ENCODE assay signal across 8 mouse cellular contexts in genomic region chr6:134887711-134888449, GRCm38 (mm10). TPM values are rescaled to one million over a fixed set of nuclear protein-coding genes. Genes with fewer than 3 reads are reported as not detected.
DNase-seq lines count a peak whose midpoint lies in the region; ATAC-seq lines count a peak whose summit lies in the region.

No protein-coding gene starts in this region.

- no peaks in the 10 kb centered on the region for H3K4me1 ChIP-seq in lung, embryonic 16.5 days (replicated peaks; ENCODE audit: control insufficient read depth, insufficient read depth, low read length)
- H3K4me1 ChIP-seq in neural tube, embryonic 11.5 days (ENCODE audit: control insufficient read depth, insufficient read depth, low read length) = peaks cover 11% of the 10 kb centered on the region

- 3% methylated on average over 10 of the region's 10 CpGs for WGBS in lung, embryonic 16.5 days
- 1% methylated on average over 10 of the region's 10 CpGs for WGBS in neural tube, embryonic 11.5 days

- no peak overlapping the region for H3K27ac ChIP-seq in lung, embryonic 16.5 days (ENCODE audit: low read length)
- peak overlapping the region; percentile 90 for H3K27ac ChIP-seq in neural tube, embryonic 11.5 days (ENCODE audit: low read depth, low read length)

- H3K36me3 ChIP-seq in lung, embryonic 16.5 days (ENCODE audit: control insufficient read depth, insufficient read depth, low read length) = no peaks in the 10 kb centered on the region
- no peaks in the 10 kb centered on the region for H3K36me3 ChIP-seq in neural tube, embryonic 11.5 days (ENCODE audit: control insufficient read depth, insufficient read depth, low read length)

- ATAC-seq in lung, embryonic 16.5 days (ENCODE audit: low read depth) = peak; percentile 28; the same call in 1 of the 2 replicates
- peak; percentile 91 for ATAC-seq in neural tube, embryonic 11.5 days (ENCODE audit: insufficient read depth, low FRiP score, low TSS enrichment)

- peak overlapping the region; percentile 33 for H3K4me2 ChIP-seq in lung, embryonic 16.5 days (ENCODE audit: low read depth, low read length)
- peak overlapping the region; percentile 58 for H3K4me2 ChIP-seq in neural tube, embryonic 11.5 days (ENCODE audit: low read depth)

- no peak for DNase-seq in lung, postnatal 25 days (ENCODE audit: low spot score)
- peak; percentile 89 to 92 for DNase-seq in cerebellum, postnatal 14 days
- peak; percentile 75 to 88 for DNase-seq in frontal cortex, postnatal 14 days (ENCODE audit: low spot score in 2 of 2)
- DNase-seq in layer of hippocampus, postnatal 36 days = peak; percentile 79 to 82
- peak; percentile 87 for DNase-seq in neural tube, embryonic 11.5 days (ENCODE audit: low spot score)
- no peak for DNase-seq in spleen, postnatal 14 days (ENCODE audit: low spot score in 2 of 2)
- no peak for DNase-seq in adipocyte (ENCODE audit: low spot score)

- peak overlapping the region; percentile 16 for H3K4me3 ChIP-seq in lung, embryonic 16.5 days (ENCODE audit: low read length)
- peak overlapping the region; percentile 56 for H3K4me3 ChIP-seq in neural tube, embryonic 11.5 days (ENCODE audit: low read depth, low read length)

- H3K9ac ChIP-seq in lung, embryonic 16.5 days (ENCODE audit: low read length) = no peak overlapping the region
- H3K9ac ChIP-seq in neural tube, embryonic 11.5 days (ENCODE audit: low read length) = peak overlapping the region; percentile 70

- H3K9me3 ChIP-seq in lung, embryonic 16.5 days (ENCODE audit: control insufficient read depth, low read length) = no peaks in the 10 kb centered on the region
- no peaks in the 10 kb centered on the region for H3K9me3 ChIP-seq in neural tube, embryonic 11.5 days (ENCODE audit: control insufficient read depth, low read length)

- no peaks in the 10 kb centered on the region for H3K27me3 ChIP-seq in lung, embryonic 16.5 days (ENCODE audit: control insufficient read depth, insufficient read depth, low read depth, low read length)
- H3K27me3 ChIP-seq in neural tube, embryonic 11.5 days (ENCODE audit: control insufficient read depth, insufficient read depth, low read length) = no peaks in the 10 kb centered on the region

RNA-seq across cellular contexts. Expression of gene Gpr19, which starts 10.5 kb away (rescaled TPM):
- polyA plus RNA-seq in lung, embryonic 16.5 days (2015; fragmentation: Nextera tagmentation; extraction: Ambion mirVana) = 10.4 and 11.7 TPM in 2 replicates
- 10 to 100 TPM; 28.1 to 29.3 TPM for total RNA-seq in layer of hippocampus, postnatal 36 days (2021)
- polyA plus RNA-seq in neural tube, embryonic 11.5 days (2014; fragmentation: Nextera tagmentation; extraction: Ambion mirVana) = 27.4 and 31.0 TPM in 2 replicates

RNA-seq across cellular contexts. Expression of gene Cdkn1b, which starts 32.3 kb away (rescaled TPM):
- polyA plus RNA-seq in lung, embryonic 16.5 days (2015; fragmentation: Nextera tagmentation; extraction: Ambion mirVana) = 20.0 and 21.7 TPM in 2 replicates
- total RNA-seq in layer of hippocampus, postnatal 36 days (2021) = 10 to 100 TPM; 51.0 to 52.6 TPM
- 17.8 and 20.7 TPM in 2 replicates for polyA plus RNA-seq in neural tube, embryonic 11.5 days (2014; fragmentation: Nextera tagmentation; extraction: Ambion mirVana)

RNA-seq across cellular contexts. Expression of gene Crebl2, which starts 57.9 kb away (rescaled TPM):
- 3.0 and 3.5 TPM in 2 replicates for polyA plus RNA-seq in lung, embryonic 16.5 days (2015; fragmentation: Nextera tagmentation; extraction: Ambion mirVana)
- 10 to 100 TPM; 41.1 to 41.7 TPM for total RNA-seq in layer of hippocampus, postnatal 36 days (2021)
- 1.1 and 1.5 TPM in 2 replicates for polyA plus RNA-seq in neural tube, embryonic 11.5 days (2014; fragmentation: Nextera tagmentation; extraction: Ambion mirVana)

Comparison
In these comparisons a context has a peak if more than half of its experiments do, and no peak if none do; other contexts are left out.
1. DNase-seq: peak in cerebellum, postnatal 14 days (2 of 2), frontal cortex, postnatal 14 days (2 of 2), layer of hippocampus, postnatal 36 days (2 of 2) and neural tube, embryonic 11.5 days (single experiment); none in lung, postnatal 25 days (single experiment), spleen, postnatal 14 days (0 of 2) and adipocyte (single experiment).